Mouse (Mus musculus) skeletal muscle tissue, adult 2 months (tissue): ENCODE measurements at regions not wholly inside any gene's neighbourhood (a gene's known extent, or its start where the extent isn't known, plus 50 kb on each side); places are given as distances from the start of the nearest gene placed in this dataset.

Experiments
- DNase-seq: peaks from one replicate; pipeline ENCODE4 v3.0.0-alpha.2; 2012; ENCODE audit warnings: low read depth, low spot score

DNA sequence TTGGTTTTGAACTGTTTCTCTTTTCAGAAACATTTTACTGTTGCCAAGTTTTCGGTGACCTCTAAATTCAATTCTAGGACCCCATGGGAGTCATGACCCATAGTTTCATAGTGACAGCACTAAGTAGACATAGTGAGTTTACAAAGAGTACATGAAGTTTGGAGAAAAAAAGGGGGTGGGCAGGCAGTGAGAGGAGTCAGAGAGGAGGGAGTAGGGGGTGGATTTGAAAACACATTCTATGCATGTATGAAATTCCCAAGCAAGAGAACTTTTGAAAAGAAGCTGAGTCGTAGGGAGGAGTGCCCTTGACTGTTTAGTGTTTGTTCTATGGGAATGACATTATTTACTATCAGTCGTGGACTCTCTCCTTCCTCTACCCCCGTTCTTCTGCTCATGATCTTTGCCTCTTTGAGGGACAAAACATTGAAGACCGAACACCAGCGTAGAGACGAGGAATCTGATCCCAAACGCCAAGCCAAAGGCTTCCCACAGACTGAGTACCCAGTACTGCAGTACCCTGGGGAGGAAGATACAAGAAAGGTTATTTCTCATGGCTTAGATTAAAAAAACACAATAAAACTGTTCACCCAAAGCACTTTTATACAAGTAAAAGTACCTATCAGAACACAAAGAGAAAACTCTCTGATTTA lies 229.1 kb upstream of the Map3k1 start:
- no peak for DNase-seq

DNA sequence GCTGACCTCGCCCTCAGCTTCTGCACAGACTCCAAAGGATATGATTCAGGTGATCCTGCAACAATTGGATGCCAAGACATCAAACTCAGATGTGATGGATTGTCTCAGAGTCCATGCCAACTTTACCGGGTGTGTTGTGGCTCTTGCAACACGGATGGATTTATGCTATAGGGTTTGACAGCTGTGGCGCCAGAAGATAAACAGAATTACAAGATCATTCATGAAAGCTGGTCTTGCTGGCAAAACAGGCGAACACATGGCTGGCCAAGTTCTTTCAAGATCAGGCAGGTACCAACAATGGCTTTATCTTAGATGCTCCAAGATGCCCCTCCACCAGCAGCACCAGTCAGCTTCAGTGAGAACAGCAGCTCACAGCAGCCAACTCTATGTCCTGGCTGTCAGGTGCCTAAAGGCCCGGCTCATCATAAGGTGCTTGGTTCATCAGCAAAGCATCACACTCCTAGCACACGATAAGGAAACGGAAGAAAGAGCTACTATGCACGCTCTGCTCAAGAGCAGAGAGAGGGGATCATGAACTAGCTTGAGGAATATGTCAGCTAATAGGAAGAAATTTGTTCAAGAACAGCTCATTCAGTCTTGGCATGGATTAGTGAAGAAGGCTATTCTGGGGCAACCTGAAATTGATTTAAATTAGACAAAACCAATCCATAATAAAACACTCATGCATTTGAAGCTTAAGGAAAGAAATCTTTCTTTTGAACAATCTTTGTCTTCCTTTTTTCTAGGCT lies 229.9 kb upstream of the Map3k1 start:
- no peak for DNase-seq

DNA sequence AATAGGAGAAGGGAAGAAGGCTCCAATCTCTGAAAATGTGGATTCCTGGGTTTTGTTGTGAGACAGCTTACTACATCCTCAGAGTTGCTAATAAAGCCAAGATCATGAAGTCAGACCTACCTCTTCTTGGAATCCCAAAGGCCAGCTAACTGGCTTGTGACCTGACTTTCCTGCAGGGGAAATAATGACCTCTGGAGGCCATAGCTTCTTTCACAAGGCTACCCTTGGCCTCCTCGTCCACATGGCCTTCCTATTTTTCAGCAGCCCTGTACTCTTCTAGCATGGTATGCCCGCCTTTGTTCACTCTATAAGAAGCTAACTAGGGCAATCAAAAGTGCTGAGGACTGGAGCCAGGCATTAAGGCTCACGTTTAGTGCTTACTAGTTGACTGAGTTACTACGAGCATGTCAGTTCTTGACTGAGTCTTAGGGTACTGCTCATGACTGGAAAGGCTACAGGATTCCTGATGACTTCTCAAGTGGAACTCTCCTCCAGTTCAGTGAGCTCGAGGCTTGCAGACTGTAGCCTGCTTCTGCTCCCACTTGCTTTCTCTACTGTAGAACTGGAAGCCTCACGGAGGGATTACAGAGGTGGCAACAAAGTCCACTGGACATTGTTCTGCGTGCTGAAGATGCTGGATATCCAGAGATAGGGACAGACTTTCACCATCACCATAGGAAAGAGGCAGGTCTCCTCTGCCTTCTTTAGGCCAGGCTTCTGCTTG lies 230.8 kb upstream of the Map3k1 start:
- DNase-seq: no peak

DNA sequence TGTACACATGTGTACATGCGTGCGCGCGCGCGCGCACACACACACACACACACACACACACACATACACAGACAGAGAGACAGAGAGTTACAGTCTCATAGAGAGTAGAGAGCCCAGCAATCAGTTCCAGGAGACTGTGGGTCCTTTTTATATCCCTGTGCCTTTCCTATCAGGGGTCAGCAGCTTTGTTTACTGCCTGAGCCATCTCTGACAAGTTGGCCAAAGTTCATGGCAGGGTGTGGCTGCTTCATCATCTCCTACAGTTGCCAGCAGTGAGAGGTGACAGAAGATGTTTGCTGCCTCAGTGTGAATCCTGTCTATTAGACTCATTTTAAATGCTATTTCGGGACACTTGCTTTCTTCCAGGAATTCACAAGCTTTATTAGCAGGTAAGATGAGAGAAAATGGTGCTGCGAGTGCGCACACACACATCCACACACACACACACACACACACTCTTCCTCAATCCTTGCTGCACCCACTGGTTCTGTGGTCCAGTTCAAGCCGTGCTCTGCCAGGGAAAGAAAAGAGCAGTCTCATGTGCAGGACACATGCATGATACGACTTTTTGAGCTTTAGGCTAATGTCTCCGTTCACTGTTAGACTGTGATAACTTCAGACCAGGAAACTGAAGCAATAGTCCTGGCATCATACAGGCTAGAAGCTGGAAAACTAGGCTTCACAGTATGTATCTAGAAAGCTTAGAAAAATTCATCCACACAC lies 234.9 kb upstream of the Map3k1 start:
- no peak for DNase-seq

DNA sequence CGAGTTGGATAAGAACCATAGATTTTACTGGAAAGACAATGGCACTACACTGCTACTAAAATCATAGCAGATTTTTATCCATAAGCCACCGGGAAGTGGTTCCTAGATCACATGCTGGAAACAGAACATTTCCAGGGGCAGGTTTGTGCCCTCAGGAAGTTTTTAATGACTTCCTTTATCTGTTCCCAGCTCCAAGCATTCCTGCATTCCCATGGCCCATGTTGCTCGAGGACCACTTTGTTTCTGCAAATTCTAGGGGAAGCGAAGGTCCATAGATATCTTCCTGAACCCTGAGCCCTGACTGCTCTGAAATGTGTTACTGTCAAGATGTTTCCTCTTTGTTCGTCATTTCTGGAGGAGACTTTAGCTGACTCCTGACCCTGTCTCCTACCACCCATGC lies 235.6 kb upstream of the Map3k1 start:
- no peak for DNase-seq

DNA sequence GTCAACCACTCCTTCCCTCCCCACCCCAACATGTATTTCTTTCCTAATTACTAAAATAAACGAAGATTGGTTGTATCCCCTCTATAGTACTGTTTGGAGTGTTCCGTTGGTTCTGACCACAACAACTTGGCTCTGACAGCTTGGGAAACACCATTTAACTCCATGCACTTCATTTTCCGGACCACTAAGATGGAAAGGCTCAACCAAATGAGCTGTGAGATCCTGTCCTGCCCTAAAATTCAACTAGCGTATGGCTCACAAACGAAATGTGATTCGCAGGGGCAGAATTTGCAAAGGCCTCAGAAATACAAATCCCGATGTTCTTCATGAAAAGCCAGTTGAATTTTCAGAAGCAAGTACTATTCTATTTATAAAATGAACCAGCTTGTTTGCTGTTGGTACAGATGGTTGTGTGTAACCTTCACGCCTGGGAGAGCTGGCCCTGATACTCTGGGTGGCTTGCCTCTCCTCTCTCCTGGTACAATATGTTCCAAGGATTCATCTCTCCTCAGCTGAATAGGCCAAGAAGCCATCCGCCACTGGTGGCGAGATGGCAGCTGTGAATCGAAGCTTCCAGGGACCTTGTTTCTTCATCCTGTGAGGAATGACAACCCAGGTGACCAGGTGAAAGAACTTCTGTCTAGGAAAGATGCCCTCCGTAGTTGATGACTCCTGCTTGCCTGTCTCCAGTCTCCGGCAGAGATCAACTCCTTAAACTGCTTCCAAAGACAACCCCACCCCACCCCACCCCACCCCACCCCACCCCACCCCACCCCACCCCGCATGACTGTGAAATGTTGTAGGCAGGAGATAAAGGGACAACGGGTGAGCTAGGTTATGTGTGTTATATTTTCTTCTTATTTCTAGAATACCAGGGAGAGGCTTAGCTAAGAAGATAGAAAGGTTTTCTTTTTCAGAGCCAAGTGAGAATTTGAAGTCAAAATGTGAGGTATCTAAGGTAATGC lies 237.7 kb upstream of the Map3k1 start:
- DNase-seq: no peak

DNA sequence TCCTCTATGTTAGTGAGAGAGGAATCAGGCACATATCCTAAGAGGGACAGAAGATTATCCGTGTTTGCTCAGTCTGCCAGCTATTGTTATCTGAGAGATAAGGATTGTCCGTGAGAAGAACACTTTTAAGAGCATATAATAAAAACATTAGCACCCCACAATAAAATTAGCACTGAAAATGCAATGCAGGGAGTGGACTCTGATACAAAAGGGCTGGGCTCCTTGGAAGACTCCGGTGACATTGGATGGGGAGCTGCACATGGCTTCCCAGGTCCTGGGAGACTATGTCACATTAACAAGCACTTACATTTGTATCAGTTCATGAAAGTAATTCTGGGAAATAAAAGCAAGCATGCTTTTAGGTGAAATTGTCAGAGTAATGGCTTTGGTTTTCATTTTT lies 238.6 kb upstream of the Map3k1 start:
- DNase-seq: no peak

DNA sequence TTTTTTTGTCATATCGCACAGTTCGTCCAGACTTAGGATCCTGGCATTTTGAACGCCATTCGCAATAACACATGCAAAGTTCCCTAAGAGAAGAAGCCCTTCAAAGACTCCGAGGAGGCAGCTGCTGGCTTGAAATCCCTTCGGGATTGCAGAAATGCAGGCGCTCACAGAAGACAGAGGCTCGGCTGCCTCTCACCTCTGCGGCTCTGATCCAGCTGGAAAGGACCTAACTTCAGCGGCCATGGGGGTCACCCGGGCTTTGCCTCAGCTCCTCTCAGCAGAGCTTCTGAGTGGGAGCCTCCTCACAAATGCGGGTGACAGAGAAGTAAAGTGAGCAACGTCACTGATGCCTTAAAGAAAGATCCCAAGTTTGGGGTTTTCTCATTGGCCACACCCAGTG lies 239.1 kb upstream of the Map3k1 start:
- DNase-seq: no peak

DNA sequence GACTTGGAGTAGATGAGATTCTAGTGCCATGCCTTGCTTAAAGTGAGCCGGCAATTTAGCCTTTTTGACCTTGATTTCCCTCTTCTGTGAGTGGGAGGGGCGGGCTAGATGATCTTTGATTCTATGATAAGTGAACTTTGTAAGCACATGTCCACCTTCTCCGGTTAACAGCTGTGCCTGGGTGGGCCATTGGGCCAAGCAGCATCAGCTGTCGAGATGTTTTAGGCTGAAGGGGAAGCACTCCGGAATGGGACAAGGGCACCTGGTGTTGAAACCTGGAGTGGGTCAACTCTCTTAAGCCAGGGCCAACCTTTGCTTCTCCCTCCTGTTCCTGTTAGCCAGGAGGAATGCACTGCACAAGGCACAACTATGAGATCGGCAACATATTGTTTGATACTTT lies 239.5 kb upstream of the Map3k1 start:
- no peak for DNase-seq

DNA sequence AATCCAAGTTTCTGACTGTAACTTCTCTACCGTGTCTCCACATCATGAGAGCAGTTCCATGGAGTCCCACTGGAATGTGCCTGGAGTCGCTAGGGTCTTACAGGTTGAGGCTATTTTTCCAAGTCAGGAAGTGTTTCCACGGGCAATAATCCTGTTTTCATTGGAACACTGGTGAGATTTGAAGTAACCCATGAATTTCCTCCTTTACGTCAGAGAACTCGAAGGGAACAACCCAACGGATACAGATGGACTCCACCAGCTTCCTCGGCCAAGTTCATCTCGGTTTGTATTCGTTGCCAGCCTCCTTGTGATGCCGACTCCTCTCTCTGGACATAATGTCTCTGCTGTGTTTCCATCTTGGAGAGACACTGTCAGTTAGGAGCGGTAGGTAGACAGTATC lies 237.4 kb upstream of the Ankrd55 start:
- DNase-seq: no peak

DNA sequence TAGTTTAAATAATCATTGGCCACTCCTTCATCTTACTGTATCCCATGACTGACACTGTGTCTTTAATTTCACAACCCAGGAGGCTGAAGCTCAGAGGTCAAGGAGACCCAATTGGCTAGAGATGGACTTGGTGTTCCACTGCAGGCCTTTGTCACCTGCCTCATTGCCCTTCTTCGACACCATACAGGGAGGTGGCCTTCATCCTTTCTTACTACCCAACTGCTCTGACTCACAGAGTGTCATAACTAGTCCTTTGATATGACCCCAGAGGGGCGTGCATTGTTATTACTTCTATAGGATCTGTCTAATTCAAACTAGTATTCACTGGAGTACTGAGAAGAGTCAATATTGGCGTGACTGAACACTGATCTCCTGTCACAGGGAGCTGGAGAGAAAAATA lies 236.2 kb upstream of the Ankrd55 start:
- DNase-seq: no peak

DNA sequence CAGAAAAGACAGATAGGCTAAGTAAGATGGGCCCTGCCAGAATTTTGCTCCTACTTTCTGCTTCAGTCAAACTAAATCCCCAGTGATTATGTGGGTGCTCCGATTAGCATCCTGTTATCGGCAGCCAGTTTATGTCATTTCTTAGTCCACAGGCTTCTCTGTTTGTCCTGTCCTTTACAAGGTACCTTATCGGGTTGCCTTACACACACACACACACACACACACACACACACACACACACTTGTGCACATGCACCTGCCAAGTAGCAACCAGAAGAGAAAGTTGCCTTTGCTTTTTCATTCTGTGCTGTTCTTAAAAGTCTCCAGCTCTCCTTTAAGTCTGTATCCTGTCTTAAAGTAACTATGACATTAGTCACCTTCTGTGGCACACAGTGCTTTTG lies 235.8 kb upstream of the Ankrd55 start:
- no peak for DNase-seq

DNA sequence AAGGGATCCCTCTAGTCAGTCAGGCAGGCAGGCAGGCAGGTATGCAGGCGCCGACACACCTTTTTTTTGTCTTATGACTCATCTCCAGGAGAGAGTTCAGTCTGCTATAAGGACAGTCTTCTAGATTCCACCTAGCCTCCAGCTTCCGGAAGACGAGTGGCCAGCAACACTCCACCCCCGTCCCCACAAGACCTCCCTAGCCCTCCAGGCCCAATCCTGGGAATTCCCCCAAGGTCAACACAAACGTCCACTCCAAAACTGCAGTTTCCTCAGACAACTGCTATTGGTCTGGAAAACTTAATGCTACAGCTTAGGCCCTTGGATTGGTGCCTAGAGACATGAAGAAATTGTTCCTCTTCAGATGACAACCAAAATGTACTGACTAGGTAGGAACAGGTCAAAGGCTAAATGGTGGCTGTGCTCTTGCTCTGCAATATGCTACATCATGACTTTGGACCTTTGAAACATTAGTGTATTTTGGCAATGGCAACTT lies 233.3 kb upstream of the Ankrd55 start:
- no peak for DNase-seq

DNA sequence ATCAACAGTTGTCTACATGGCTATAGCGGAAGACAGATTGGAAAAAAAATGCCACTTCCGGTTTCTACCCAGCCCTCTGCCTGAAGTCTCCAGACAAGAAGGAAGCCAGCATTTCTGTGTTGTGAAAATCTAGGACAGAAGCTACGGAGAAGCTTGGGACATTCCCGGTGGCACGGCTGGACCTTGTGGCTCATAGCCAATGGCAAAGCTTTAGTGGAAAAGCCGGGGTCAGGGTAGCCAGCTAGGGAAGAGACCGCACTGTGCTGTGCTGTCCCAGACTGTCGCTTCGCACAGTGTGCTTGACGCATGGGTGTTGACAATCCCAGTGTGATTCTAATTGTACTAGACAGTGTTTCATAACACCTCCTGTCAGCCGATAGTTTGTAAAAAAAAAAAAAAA lies 230.0 kb upstream of the Ankrd55 start:
- peak; percentile 32 for DNase-seq

DNA sequence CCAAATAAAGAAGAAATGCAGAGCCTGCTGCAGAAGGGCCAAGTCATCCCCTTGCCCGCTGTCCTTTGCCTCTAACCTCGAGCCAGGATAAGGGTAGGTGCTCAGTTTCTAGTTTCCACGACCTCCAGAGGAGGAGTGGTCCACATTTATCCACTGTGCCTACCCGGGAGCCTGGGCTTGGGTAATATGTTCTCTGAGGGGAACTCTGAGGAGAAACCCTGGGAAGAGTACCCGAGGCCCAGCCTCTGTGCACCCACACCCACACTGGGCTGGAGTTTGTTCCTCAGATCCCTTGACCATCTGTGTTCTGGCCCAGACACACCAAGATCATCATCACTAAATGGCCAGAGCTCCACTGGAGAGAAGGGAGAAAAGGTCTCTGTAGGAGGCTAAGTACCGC lies 229.5 kb upstream of the Ankrd55 start:
- no peak for DNase-seq

DNA sequence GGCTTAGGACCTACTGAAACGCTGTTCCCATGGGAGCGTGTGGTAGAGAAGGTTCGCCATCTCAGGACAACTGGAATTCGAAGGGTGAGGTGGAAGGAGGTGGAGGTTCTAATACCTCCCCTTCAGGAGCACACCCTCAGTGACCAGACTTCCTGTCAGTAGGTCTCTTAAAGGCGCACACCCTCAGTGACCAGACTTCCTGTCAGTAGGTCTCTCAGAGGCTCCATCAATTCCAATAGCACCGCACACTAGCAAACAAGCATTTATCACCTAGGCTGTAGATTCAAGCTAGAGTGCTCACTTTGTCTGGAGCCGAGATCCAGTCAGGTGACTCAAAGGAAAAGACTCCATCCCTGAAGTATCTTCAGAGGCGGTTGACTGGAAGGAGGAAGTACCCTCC lies 226.2 kb upstream of the Ankrd55 start:
- DNase-seq: no peak

DNA sequence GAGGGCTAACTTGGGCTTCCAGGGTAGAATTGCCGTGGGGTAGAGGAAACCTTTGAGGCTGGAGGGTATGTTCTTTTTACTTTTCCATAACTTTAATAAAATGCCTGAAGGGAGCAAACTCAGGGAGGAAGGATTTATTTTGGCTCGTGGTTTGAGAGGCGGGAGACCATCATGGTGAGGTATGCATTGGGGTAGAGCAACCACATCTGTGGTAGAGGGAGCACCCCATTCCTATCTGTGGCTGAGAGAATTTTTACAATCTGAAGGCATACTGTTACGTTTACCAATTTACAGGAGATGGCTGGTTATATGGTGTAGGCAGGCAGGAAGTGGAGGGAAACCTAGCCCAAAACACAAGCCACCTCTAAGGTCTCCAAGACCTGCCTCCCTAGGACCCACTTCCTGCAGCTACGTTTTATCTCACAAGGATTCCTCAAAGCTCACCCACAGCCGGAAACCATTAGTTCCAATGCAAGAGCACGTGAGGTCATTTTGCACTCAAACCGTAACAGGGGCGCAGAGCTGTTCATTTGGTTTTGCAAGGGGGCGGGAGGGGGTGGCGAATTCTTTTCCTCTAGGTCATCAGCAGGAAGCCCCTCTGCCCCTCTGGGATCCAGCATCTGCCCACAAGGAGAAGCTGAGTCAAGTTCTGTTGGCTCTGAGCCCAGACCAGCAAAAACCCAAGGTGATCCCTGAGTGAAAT lies 224.7 kb upstream of the Ankrd55 start:
- DNase-seq: no peak

DNA sequence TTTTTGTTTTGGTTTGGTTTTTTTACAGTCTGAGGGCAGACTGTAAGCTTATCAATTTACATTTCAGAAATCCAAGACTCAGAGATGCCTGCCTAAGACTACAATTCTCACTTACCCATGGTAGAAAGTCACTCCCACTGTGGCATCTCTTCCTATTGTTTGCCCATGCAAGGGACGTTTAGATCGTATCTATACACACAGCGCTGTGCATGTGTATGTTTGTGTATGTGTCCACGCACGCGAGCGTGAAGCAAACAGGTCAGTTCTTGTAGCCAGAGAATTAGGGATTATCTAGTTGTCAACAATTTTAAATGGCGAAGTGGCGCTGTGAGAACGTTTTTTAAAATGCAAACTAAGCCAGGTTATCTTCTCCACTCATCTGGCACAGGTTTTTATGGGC lies 223.6 kb upstream of the Ankrd55 start:
- DNase-seq: no peak

DNA sequence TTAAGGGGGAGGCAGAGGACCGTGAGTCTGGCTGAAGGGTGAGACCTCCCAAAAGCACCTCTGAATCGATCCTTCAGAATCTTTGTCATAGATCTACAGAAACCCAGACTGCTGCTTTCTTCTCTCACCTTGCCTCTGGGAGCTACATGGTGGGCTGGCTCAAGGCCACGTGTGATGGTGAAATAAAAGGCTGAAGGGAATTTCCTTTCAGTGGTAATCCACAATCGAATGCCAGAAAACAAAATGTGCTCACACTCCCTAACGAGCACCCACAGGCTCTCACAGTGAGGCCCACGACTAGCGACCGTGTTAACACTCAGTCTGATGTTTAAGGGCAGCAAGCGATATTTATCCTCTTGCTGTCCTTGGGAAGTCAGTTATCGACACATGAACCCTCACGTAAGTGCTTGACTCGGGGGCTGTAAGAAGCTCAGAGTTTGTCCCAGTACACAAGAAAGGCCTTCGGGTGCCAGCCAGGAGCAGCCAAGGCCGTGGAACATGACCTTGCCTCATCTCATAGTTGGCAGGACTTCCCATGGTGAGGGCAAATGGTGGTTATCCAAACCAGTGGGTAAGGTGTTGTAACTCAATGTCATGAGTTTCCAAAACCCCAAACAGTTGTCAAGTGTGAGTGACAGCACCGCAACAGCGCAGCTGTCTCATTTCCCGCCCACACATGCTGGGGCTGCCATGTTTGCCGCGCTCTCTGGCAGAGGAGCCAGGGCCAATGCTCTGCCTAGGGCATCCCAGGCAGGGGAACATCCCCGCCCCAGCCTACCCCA lies 221.0 kb upstream of the Ankrd55 start:
- peak; percentile 74 for DNase-seq

DNA sequence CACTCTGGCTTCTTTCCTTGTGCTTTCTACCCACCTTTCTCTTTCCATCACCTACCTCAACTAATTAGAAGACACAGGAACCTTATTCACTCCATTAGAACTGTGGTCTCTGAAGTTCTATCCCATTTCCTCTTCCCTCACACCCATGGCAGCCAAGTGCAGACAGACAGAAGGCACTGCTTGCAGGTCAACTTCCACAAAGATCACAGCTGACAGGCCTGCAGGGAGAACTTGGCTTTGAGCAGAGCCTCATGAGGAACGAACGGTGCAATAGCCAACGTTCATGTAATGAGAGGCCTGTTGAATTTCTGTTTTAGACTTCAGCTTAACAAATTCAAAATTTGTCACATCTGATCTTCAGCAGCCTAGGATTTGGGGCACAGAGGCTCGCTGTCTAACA lies 217.5 kb upstream of the Ankrd55 start:
- DNase-seq: no peak
